Mouse (Mus musculus): ENCODE data around the gene Tubd1. TPM values are rescaled to one million over a fixed set of nuclear protein-coding genes. Genes with fewer than 3 reads are reported as not detected.

The Tubd1 gene
- polyA plus RNA-seq, 1 experiment from 2014 or later: 10.3 TPM

DNA sequence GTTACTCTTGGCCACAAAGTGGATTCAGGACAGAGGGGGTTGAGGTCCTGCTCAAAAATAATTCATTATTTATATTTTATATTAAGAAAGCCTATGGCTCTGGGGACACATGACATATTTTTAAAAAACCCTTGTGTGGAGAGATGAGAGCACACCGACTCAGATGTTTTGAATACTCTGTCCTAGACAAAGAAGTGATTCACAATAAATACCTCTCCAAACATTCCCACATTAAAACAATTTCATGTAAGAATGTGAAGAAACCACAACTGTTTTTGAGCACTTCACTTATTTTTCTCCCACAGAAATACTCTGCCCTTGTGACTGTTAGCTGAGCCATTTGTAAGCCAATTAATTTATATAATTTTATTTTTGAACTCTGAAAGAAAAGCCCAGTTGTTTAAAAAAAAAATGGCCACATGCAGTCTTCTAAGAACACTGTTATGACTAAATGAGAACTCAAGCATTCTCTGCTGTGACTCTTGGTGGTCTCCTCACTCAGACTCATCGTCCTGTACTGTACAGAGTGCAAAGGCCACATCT lies 63.1 kb downstream of the Tubd1 start:
- Histone ChIP-seq H3K4me2 (no peak overlapping the region), H3K4me3 (replicated peaks) (no peak overlapping the region), H3K9ac (no peak overlapping the region), H3K4me1 (0 out of 2 replicates have a peak, but pooled peaks cover 3% of the 10 kb centered on the region), H3K36me3 (peaks cover 36% of the 10 kb centered on the region), H3K27ac (no peak overlapping the region), H3K9me3 (replicated peaks) (no peaks in the 10 kb centered on the region), H3K27me3 (no peaks in the 10 kb centered on the region)
- ATAC-seq (replicated peaks; ENCODE audit: low FRiP score): no peak
- WGBS: 86% methylated on average over 2 of the region's 2 CpGs

DNA sequence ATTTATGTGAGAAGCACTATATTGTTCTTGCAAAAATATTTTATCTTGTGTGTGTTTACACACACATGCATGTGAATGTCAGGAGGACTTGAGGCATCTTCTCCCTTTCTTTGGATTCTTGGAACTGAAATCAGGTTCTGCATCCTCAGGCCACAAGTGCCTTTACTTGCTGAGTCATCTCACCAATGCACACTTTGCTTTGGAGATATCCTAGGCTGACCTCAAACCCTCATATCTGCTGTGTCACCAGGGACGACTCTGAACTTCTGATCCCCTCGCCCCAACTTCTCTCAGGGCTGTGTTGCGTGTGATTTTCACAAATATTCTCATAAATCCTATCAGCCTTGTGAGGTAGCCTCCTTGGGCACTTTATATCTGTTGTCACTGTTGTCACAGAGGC lies 65.4 kb downstream of the Tubd1 start:
- no peaks in the 10 kb centered on the region for H3K9me3 ChIP-seq (replicated peaks)
- H3K27ac ChIP-seq: no peak overlapping the region
- no peak overlapping the region for H3K4me3 ChIP-seq (replicated peaks)
- H3K9ac ChIP-seq: no peak overlapping the region
- no peak overlapping the region for H3K4me2 ChIP-seq
- no peaks in the 10 kb centered on the region for H3K27me3 ChIP-seq
- no peaks in the 10 kb centered on the region for H3K4me1 ChIP-seq
- no peak for ATAC-seq (replicated peaks; ENCODE audit: low FRiP score)
- H3K36me3 ChIP-seq: peaks cover 26% of the 10 kb centered on the region
- 76% methylated on average over 3 of the region's 3 CpGs for WGBS

GRCm38 (mm10) chr11:86611991-86612390 lies 67.2 kb downstream of the Tubd1 start:
- H3K9me3 ChIP-seq (replicated peaks): no peaks in the 10 kb centered on the region
- H3K27me3 ChIP-seq: no peaks in the 10 kb centered on the region
- no peak for ATAC-seq (replicated peaks; ENCODE audit: low FRiP score)
- H3K9ac ChIP-seq: no peak overlapping the region
- 95% methylated on average over 1 of the region's 1 CpGs for WGBS
- H3K27ac ChIP-seq: no peak overlapping the region
- H3K4me2 ChIP-seq: no peak overlapping the region
- H3K4me1 ChIP-seq: no peaks in the 10 kb centered on the region
- H3K4me3 ChIP-seq (replicated peaks): no peak overlapping the region
- peaks cover 17% of the 10 kb centered on the region; the same call in 1 of the 2 replicates for H3K36me3 ChIP-seq

DNA sequence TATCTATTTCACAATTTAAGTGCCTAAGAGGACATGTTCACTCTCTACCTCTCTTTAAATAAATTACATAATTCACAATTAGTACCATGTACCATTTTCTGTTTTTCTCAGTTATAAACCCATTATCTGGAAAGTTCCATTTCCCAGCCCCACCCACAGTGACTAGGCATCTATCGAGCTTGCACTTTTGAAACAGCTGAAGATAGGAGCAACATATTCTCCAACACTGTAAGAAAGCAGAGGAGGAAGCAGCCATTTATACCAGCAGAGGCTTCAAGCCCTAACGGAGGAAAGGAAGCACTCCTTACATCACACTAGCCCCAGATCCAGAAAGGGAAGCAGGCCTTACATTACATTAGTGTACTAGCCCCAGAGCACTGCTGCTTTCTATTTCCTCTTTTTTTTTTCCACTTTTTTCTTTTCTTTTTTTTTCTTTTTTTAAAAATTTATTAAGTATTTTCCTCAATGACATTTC lies 69.3 kb downstream of the Tubd1 start:
- 58% methylated on average over 2 of the region's 2 CpGs for WGBS
- Histone ChIP-seq H3K9me3 (replicated peaks) (no peaks in the 10 kb centered on the region), H3K27me3 (no peaks in the 10 kb centered on the region), H3K9ac (no peak overlapping the region), H3K4me1 (no peaks in the 10 kb centered on the region), H3K4me3 (replicated peaks) (no peak overlapping the region), H3K4me2 (no peak overlapping the region), H3K36me3 (peaks cover 11% of the 10 kb centered on the region; the same call in 1 of the 2 replicates), H3K27ac (no peak overlapping the region)
- ATAC-seq (replicated peaks; ENCODE audit: low FRiP score): no peak

DNA sequence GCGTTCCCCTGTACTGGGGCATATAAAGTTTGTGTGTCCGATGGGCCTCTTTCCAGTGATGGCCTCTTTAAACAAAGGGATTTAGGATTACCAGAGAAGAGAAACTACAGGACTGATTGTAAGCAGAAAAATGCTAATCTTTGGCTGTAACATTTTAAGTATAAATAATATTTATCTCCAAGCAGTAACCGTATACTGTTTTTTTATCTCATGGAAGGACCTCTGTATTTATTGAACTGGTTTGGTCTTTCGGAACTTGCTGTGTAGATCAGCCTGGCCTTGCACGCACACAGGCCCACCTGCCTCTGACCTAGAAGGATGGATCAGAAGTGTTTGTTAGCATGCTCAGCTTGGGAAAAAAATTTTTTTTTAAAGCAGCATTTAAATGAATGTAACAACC lies 69.8 kb downstream of the Tubd1 start:
- no peak for ATAC-seq (replicated peaks; ENCODE audit: low FRiP score)
- Histone ChIP-seq H3K4me3 (replicated peaks) (no peak overlapping the region), H3K9ac (no peak overlapping the region), H3K36me3 (peaks cover 11% of the 10 kb centered on the region; the same call in 1 of the 2 replicates), H3K27me3 (no peaks in the 10 kb centered on the region), H3K27ac (no peak overlapping the region), H3K4me1 (no peaks in the 10 kb centered on the region), H3K9me3 (replicated peaks) (no peaks in the 10 kb centered on the region), H3K4me2 (no peak overlapping the region)
- 87% methylated on average over 5 of the region's 5 CpGs for WGBS

MicroRNAs encoded within 50 kb of the gene (microRNA counts, 519-probe panel; counts per million panel counts)
- 3,190 counts per million, percentile 85 among the panel's probes with 10 or more counts for microRNA mmu-miR-21

Small RNA genes lying within 50 kb of the gene (microRNA-seq; reads per million reads assigned to microRNA genes)
- 7,421 reads per million, percentile 94 among the genes with 10 or more reads in this experiment for gene Mir21a

Other genes with a start within 250 kb of the Tubd1 start
- 8.5 and 10.2 TPM in 2 replicates for gene Med13, start 187.4 kb upstream of the Tubd1 start, polyA plus RNA-seq (2015; fragmentation: Nextera tagmentation; extraction: Ambion mirVana)
- 42.3 and 45.9 TPM in 2 replicates for gene Rnft1, start 60.3 kb upstream of the Tubd1 start, polyA plus RNA-seq (2015; fragmentation: Nextera tagmentation; extraction: Ambion mirVana)
- gene Rps6kb1, start 186 bp upstream of the Tubd1 start, polyA plus RNA-seq (2015; fragmentation: Nextera tagmentation; extraction: Ambion mirVana): 60.9 and 70.7 TPM in 2 replicates
- 139 and 144 TPM in 2 replicates for gene Vmp1, start 138.8 kb downstream of the Tubd1 start, polyA plus RNA-seq (2015; fragmentation: Nextera tagmentation; extraction: Ambion mirVana)
- gene Ptrh2, start 139.0 kb downstream of the Tubd1 start, polyA plus RNA-seq (2015; fragmentation: Nextera tagmentation; extraction: Ambion mirVana): 35.8 and 38.2 TPM in 2 replicates
- gene Cltc, start 212.6 kb downstream of the Tubd1 start, polyA plus RNA-seq (2015; fragmentation: Nextera tagmentation; extraction: Ambion mirVana): 148 and 157 TPM in 2 replicates